Mouse (Mus musculus) splenic B cell, adult 2 months (primary cell): Measurements from ENCODE around the gene Prkcd.
A peak's percentile ranks its signal among the peaks of the same experiment; 100 is the strongest.

Experiments
- DNase-seq: peaks from one replicate; pipeline ENCODE4 v3.0.0-alpha.2; 2011; ENCODE audit warnings: low read depth, low spot score
- H3K27me3 ChIP-seq: 2 replicates; pipeline ENCODE4 v1.6.1; 2012; ENCODE audit warnings: mild to moderate bottlenecking, low read length, moderate library complexity, mixed read lengths; ENCODE audit not compliant: control insufficient read depth, poor library complexity, insufficient read depth, severe bottlenecking
- H3K36me3 ChIP-seq: 2 replicates; pipeline ENCODE4 v1.6.1; 2012; ENCODE audit warnings: mild to moderate bottlenecking, low read length, moderate library complexity, mixed read lengths; ENCODE audit not compliant: control insufficient read depth, poor library complexity, insufficient read depth, severe bottlenecking

Gene Prkcd

GRCm38 (mm10) chr14:30645066-30645465 lies 19.1 kb upstream of the Prkcd start:
- DNase-seq: no peak
- H3K27me3 ChIP-seq: no peaks in the 10 kb centered on the region

GRCm38 (mm10) chr14:30644026-30644425 lies 18.0 kb upstream of the Prkcd start:
- H3K27me3 ChIP-seq: no peaks in the 10 kb centered on the region
- no peak for DNase-seq
- H3K36me3 ChIP-seq: no peaks in the 10 kb centered on the region

More at GRCm38 (mm10) chr14:30645066-30645465, 19.1 kb upstream of the Prkcd start:
- H3K36me3 ChIP-seq: no peaks in the 10 kb centered on the region

GRCm38 (mm10) chr14:30641748-30642147 lies 15.7 kb upstream of the Prkcd start:
- peak; percentile 50 for DNase-seq

GRCm38 (mm10) chr14:30638686-30639085 lies 12.7 kb upstream of the Prkcd start:
- Histone ChIP-seq H3K27me3 (no peaks in the 10 kb centered on the region), H3K36me3 (no peaks in the 10 kb centered on the region)
- no peak for DNase-seq

More at GRCm38 (mm10) chr14:30641748-30642147, 15.7 kb upstream of the Prkcd start:
- H3K27me3 ChIP-seq: no peaks in the 10 kb centered on the region
- H3K36me3 ChIP-seq: no peaks in the 10 kb centered on the region

DNA sequence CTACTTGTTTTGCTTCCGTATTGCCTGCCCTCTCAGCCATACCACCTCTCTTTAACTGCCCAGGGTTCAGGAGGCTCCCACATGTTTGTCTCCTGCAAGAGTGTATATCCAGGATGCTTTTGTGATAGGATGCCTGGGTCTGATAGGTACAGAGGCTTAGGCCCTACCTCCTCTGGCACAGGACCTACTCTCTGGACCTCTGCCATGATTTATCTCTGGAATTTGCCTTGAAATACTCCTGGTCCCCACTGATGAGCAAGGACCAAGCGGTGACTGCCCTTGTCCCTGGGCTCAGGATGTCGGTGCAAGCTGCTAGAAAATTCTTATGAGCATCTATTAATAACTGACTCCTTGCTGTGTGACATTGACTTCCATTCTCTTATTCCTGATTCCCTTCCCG lies 12.0 kb upstream of the Prkcd start:
- H3K27me3 ChIP-seq: no peaks in the 10 kb centered on the region
- no peaks in the 10 kb centered on the region for H3K36me3 ChIP-seq
- DNase-seq: no peak

- Histone ChIP-seq H3K36me3 (no peaks in the 10 kb centered on the region), H3K27me3 (no peaks in the 10 kb centered on the region)
- no peak for DNase-seq
These were observed 11.1 kb upstream of the Prkcd start for GRCm38 (mm10) chr14:30637087-30637486.

DNA sequence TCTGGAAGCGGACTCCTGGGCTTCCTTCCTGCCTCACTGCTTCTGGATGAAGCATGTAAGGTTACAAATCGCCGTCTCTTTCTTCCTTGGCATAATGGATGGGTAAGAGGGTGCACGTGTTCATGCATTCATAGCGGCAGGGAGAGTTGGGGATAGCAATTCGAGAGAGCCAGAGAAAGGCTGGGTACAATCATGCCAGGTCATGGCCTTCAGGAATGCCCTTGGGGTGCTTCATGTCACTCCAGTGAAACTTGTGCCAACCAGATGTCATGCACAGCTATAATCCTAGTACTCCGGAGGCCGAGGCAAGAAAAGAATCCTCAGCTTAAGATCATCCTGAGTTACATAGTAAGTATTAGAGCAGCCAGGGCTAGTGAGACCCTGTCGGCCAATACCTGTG lies 10.5 kb upstream of the Prkcd start:
- no peaks in the 10 kb centered on the region for H3K27me3 ChIP-seq
- H3K36me3 ChIP-seq: no peaks in the 10 kb centered on the region

GRCm38 (mm10) chr14:30635219-30635910 lies 9.4 kb upstream of the Prkcd start:
- DNase-seq: peak; percentile 75
- Histone ChIP-seq H3K27me3 (no peaks in the 10 kb centered on the region), H3K36me3 (no peaks in the 10 kb centered on the region)

More for the DNA sequence above, 10.5 kb upstream of the Prkcd start:
- DNase-seq: no peak

DNA sequence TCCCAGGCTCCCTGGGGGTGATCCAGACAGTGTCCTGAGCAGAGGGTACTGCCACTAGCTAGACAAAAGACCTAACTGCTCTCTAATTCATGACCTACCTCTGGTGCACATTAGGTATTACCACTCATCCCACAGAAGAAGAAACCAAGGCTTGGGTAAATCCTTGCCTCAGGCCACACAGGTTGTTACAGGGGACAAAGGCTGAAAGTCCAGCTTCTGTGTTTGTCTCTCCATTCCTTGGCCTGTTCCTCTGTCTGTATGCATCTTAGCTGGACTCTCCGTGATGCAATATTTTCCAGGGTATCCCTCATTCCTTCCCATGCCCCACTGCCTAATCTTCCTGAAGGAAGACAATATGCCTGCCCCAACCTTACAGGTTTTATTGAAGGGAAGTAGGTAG lies 8.4 kb upstream of the Prkcd start:
- H3K36me3 ChIP-seq: no peaks in the 10 kb centered on the region
- no peak for DNase-seq
- H3K27me3 ChIP-seq: no peaks in the 10 kb centered on the region

- DNase-seq: no peak
- Histone ChIP-seq H3K27me3 (no peaks in the 10 kb centered on the region), H3K36me3 (no peaks in the 10 kb centered on the region)
These were observed 7.7 kb upstream of the Prkcd start for GRCm38 (mm10) chr14:30633708-30634107.

- Histone ChIP-seq H3K27me3 (no peaks in the 10 kb centered on the region), H3K36me3 (no peaks in the 10 kb centered on the region)
- DNase-seq: no peak
These were observed 5.8 kb upstream of the Prkcd start for GRCm38 (mm10) chr14:30631834-30632233.

DNA sequence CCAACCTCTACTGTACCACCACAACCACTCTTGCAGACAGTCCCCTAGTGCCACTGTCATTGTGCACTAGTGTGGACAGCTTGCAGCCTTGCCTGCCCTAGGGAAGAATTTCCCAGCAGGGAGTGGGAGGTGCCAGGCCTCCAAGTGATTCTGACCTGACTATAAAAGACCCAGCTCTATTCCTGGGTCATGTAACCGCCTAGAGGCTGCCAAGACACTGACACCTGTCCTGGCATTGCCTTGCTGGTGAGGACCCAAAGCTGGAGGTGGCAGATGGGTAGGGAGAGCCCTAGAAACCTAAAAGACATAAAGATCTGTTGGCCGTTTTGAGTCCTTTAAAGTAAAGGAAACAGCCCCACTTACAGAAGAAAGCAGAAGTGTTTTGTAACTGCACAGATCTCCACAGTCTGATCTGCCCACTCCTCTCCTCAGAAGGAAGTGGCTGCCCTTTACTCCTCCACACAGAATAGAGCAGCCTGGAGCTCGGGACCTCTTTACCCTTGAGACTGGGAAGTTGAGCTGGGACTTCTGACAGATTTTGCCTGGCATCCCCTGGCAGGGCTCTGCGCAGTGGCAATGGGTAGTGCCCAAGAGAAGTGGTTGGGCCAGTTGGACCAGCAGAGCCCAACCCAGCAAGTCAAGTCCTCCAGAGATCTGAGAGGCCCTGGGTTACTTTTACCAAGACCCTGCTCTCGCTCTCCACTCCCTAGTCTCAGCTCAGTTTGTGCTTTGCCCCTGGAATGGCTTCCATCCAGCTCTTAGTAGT lies 5.0 kb upstream of the Prkcd start:
- Histone ChIP-seq H3K27me3 (no peaks in the 10 kb centered on the region), H3K36me3 (no peaks in the 10 kb centered on the region)
- DNase-seq: peak; percentile 57

DNA sequence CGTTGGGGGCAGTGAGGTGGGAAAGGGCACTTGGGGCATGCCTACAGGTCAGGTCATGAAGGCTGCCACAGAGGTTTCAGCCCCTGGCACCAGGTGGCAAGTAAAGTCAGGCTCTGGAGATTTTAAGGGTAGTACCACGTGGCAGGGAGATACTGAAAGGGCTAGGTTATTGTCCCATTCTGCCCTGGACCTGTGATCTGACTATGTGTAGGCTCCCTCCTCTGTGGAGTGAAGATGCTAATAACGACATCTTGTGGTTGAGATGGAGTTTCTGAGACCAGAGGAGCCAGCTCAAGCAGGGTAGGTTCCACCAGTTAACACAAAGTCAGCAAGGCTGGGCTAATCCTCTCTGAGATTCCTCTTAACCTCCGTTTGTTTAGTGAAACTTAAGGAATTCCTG lies 3.8 kb upstream of the Prkcd start:
- Histone ChIP-seq H3K36me3 (no peaks in the 10 kb centered on the region), H3K27me3 (no peaks in the 10 kb centered on the region)
- DNase-seq: no peak

GRCm38 (mm10) chr14:30628235-30628634 lies 2.2 kb upstream of the Prkcd start:
- no peak for DNase-seq
- H3K36me3 ChIP-seq: no peaks in the 10 kb centered on the region
- H3K27me3 ChIP-seq: no peaks in the 10 kb centered on the region
